Mouse (Mus musculus) CH12.LX (cell line): Measurements from ENCODE around the gene Kcnab3. TPM values are rescaled to one million over a fixed set of nuclear protein-coding genes. Genes with fewer than 3 reads are reported as not detected.

Source experiments
- DNase-seq: peaks from one replicate; pipeline ENCODE4 v3.0.0-alpha.2; 2013; ENCODE audit errors: extremely low read depth
- H3K27ac ChIP-seq: 2 replicates; pipeline ENCODE4 v1.5.1; 2012; ENCODE audit warnings: low read depth, mild to moderate bottlenecking, control low read depth, moderate library complexity; ENCODE audit not compliant: insufficient read depth
- H3K27me3 ChIP-seq: replicated peaks from 2 replicates; pipeline ENCODE3; 2012; ENCODE audit warnings: inconsistent platforms
- H3K36me3 ChIP-seq, 2 experiments: replicated peaks in 1 of 2; 2 replicates each; pipeline versions ENCODE3 to v1.6.1; 2012; ENCODE audit warnings: inconsistent platforms in 1 of 2, low read length in 1 of 2, mild to moderate bottlenecking in 1 of 2, mixed read lengths in 1 of 2, moderate library complexity in 1 of 2; ENCODE audit not compliant: control insufficient read depth in 1 of 2, insufficient read depth in 1 of 2
- H3K4me1 ChIP-seq, 2 experiments: 2 replicates each; pipeline ENCODE4 v1.6.1; 2012; ENCODE audit warnings: inconsistent platforms in 1 of 2, moderate library complexity in 1 of 2; ENCODE audit not compliant: insufficient read depth in 2 of 2, control insufficient read depth in 1 of 2
- H3K4me2 ChIP-seq: 2 replicates; pipeline ENCODE4 v1.6.1; 2012; ENCODE audit warnings: low read depth, mild to moderate bottlenecking, control low read depth; ENCODE audit not compliant: poor library complexity, insufficient read depth, severe bottlenecking
- H3K4me3 ChIP-seq, 3 experiments: fragments of 150-350 bp in 1 of 3; sonication (generic) in 1 of 3; replicated peaks in 1 of 3; 2 replicates each; pipeline versions ENCODE3 to v1.5.1; 2011 to 2012; ENCODE audit warnings: low read depth in 2 of 3, low read length in 2 of 3, mild to moderate bottlenecking in 2 of 3, moderate library complexity in 2 of 3, control low read depth in 1 of 3, improper control_type of control experiment in 1 of 3, inconsistent platforms in 1 of 3, mixed read lengths in 1 of 3; ENCODE audit not compliant: poor library complexity in 1 of 3
- H3K79me2 ChIP-seq: replicated peaks from 2 replicates; pipeline ENCODE4 v1.6.1; 2012; ENCODE audit warnings: mild to moderate bottlenecking, moderate library complexity; ENCODE audit not compliant: control insufficient read depth, poor library complexity, insufficient read depth, severe bottlenecking; ENCODE audit errors: extremely low read depth
- H3K9ac ChIP-seq: 2 replicates; pipeline ENCODE4 v1.6.1; 2012; ENCODE audit warnings: low read depth, mild to moderate bottlenecking, control low read depth, moderate library complexity; ENCODE audit not compliant: insufficient read depth
- H3K9me3 ChIP-seq: replicated peaks from 2 replicates; pipeline ENCODE3; 2012; ENCODE audit warnings: low read length, inconsistent platforms, mixed read lengths
- CHD1 ChIP-seq: IDR thresholded peaks from 2 replicates; pipeline ENCODE4 v1.6.1; 2012; ENCODE audit warnings: low read depth, low read length, improper control_type of control experiment, inconsistent platforms
- CHD2 ChIP-seq: IDR thresholded peaks from 2 replicates; pipeline ENCODE4 v1.6.1; 2011; ENCODE audit warnings: low read length, improper control_type of control experiment
- CTCF ChIP-seq, 2 experiments: IDR thresholded peaks in 1 of 2; conservative IDR thresholded peaks in 1 of 2; 2 replicates each; pipeline ENCODE4 v1.5.1; 2011 to 2012; ENCODE audit warnings: low read depth in 2 of 2, low read length in 2 of 2, improper control_type of control experiment in 1 of 2, inconsistent platforms in 1 of 2, mild to moderate bottlenecking in 1 of 2, moderate library complexity in 1 of 2
- E2F4 ChIP-seq: IDR thresholded peaks from 2 replicates; pipeline ENCODE4 v1.6.1; 2011; ENCODE audit warnings: low read depth, low read length, improper control_type of control experiment; ENCODE audit not compliant: insufficient replicate concordance
- IRF4 ChIP-seq: IDR thresholded peaks from 2 replicates; pipeline ENCODE4 v1.6.1; 2014; ENCODE audit warnings: low read depth, mild to moderate bottlenecking, inconsistent platforms, low read length, improper control_type of control experiment
- JUN ChIP-seq: IDR thresholded peaks from 2 replicates; pipeline ENCODE4 v1.6.1; 2011; ENCODE audit warnings: low read depth, mild to moderate bottlenecking, low read length, improper control_type of control experiment, moderate library complexity; ENCODE audit not compliant: insufficient read depth
- MXI1 ChIP-seq: IDR thresholded peaks from 2 replicates; pipeline ENCODE4 v1.6.1; 2011; ENCODE audit warnings: mild to moderate bottlenecking, low read depth, low read length, improper control_type of control experiment
- PAX5 ChIP-seq: IDR thresholded peaks from 2 replicates; pipeline ENCODE4 v1.6.1; 2012; ENCODE audit warnings: low read length, inconsistent platforms, mixed read lengths
- RAD21 ChIP-seq: IDR thresholded peaks from 2 replicates; pipeline ENCODE4 v1.6.1; 2011; ENCODE audit warnings: low read depth, mild to moderate bottlenecking, low read length, improper control_type of control experiment, moderate library complexity
- SMC3 ChIP-seq: IDR thresholded peaks from 2 replicates; pipeline ENCODE4 v1.6.1; 2011; ENCODE audit warnings: low read depth, low read length, improper control_type of control experiment
- ZKSCAN1 ChIP-seq: IDR thresholded peaks from 2 replicates; pipeline ENCODE4 v1.6.1; 2012; ENCODE audit warnings: low read depth, inconsistent platforms, low read length, improper control_type of control experiment, borderline replicate concordance
- dilution Hi-C: fragments of 300-500 bp; cut with MboI; formaldehyde crosslinking; loops from 2 replicates; pipeline ENCODE4 v1.14.3; 2020; ENCODE audit warnings: low sequenced_read_pairs; ENCODE audit not compliant: extremely low pct_unique_long_range_greater_than_20kb, extremely low pct_ligation_motif_present
- in situ Hi-C: fragments of 300-500 bp; cut with MboI; formaldehyde crosslinking; loops from 3 replicates; pipeline ENCODE4 v1.14.3; 2019; ENCODE audit warnings: low sequenced_read_pairs, low pct_ligation_motif_present, low pct_unique_long_range_greater_than_20kb, mixed read lengths
- polyA plus RNA-seq: library from polyadenylated mRNA; unstranded; fragments of >175 nt; gene quantifications from 2 replicates; pipeline ENCODE4 v1.2.1, GENCODE M21; 2012; ENCODE audit warnings: low read depth; ENCODE audit not compliant: insufficient read length
- total RNA-seq, 2 experiments: library from RNA; depleted of rRNA; stranded (reverse); fragments of 300-350 nt in 1 of 2; fragments of >200 nt in 1 of 2; gene quantifications; 2 replicates each; pipeline ENCODE4 v1.2.3; 2012 to 2014

Gene Kcnab3
- total and polyA plus RNA-seq, 3 experiments = 0.39 to 1.1 TPM; not detected in 1

DNA sequence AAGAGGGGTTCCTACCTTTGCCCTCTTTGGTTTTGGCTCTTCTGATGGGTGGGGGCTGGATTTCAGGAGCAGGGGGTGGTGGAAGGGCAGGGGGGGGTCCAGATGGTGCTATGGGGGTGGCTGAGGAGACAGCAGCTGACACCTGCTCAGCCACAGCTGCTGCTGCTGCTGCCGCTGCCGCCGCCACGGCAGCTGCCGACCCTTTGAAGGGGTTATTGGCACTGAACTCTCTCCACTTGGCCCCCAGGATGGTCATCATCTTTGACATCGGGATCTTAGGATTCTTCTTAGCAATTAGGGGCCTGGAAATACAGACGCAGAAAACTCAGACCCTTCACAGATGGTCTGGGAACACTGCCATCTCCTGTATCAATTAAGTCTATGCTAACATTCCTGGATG lies 36.0 kb downstream of the Kcnab3 start:
- Histone ChIP-seq H3K27ac (no peak overlapping the region), H3K9ac (no peak overlapping the region), H3K4me2 (no peak overlapping the region), H3K27me3 (no peaks in the 10 kb centered on the region), H3K4me3 (no peak overlapping the region), H3K9me3 (no peaks in the 10 kb centered on the region), H3K4me1 (peaks cover 3 to 25% of the 10 kb centered on the region in 2 experiments; a peak in 3 of 4 replicates), H3K79me2 (no peaks in the 10 kb centered on the region), H3K36me3 (peaks cover 50 to 80% of the 10 kb centered on the region in 2 experiments)
- in situ Hi-C loops (no loop called here), dilution Hi-C loops (no loop called here)
- TF ChIP-seq CHD1 (no peak), CHD2 (no peak), ZKSCAN1 (no peak), JUN (no peak)
- no peak for DNase-seq

DNA sequence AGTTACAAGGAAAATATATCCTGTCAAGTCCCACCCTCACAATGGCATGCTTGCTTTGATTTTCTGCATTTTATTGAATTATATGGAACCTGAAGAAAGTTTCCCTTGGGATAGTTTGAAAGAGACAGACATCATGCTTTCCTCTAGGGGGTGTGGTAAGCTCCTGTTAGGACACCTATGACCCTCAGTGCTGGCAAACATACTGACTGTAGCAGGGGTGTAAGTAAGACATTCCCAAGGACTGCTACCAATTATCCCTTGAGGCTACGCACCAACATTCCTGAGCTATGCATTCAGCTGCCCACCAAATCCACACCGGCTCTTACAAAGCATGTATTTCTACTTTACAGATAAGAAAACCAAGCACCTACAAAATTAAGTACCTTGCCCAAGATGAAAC lies 36.4 kb downstream of the Kcnab3 start:
- H3K4me1 ChIP-seq = peaks cover 3 to 25% of the 10 kb centered on the region in 2 experiments; a peak in 3 of 4 replicates
- no peak overlapping the region for H3K4me3 ChIP-seq
- H3K9ac ChIP-seq = no peak overlapping the region
- H3K36me3 ChIP-seq = peaks cover 46 to 75% of the 10 kb centered on the region in 2 experiments
- no peak overlapping the region for H3K27ac ChIP-seq
- TF ChIP-seq RAD21 = peak; percentile 35
- TF ChIP-seq IRF4 = no peak
- peak in 1 of 2 experiments; percentile 47; a peak in 2 of 4 replicates for TF ChIP-seq CTCF (conservative IDR thresholded peaks at IDR 0.05 in 1 of 2, IDR thresholded peaks at IDR 0.05 in 1 of 2; ENCODE audit: low read depth in 2 of 2, low read length in 2 of 2)
- TF ChIP-seq MXI1 = no peak
- no peak for TF ChIP-seq E2F4
- peak; percentile 38 for TF ChIP-seq SMC3
- no peak for TF ChIP-seq PAX5
- in situ Hi-C loops (no loop called here), dilution Hi-C loops (no loop called here)
- DNase-seq = no peak
- no peaks in the 10 kb centered on the region for H3K27me3 ChIP-seq
- H3K79me2 ChIP-seq = no peaks in the 10 kb centered on the region
- no peak overlapping the region for H3K4me2 ChIP-seq
- no peaks in the 10 kb centered on the region for H3K9me3 ChIP-seq

DNA sequence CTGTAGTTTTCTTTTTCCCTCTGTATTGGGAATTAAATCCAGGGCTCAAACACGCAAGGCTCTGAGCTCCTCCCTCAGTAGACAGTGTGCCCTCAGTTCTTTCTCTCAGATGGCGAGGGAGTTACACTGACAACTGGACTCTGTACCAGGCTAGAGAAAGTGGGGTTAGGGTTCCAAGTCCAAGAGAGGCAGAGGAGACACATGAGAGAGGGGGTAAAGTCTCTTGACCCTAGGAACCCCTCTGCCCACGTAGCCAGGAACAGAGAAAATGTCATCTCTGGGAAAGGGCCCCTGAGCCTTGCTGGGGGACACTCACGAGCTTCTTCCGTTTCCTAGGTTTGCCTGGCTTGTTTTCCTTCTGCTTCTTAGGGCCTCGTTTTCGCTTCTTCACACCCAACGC lies 38.3 kb downstream of the Kcnab3 start:
- dilution Hi-C loops = no loop called here

More for the DNA sequence above, 38.3 kb downstream of the Kcnab3 start:
- H3K9me3 ChIP-seq = no peaks in the 10 kb centered on the region
- peaks cover 5 to 29% of the 10 kb centered on the region in 2 experiments for H3K4me1 ChIP-seq
- H3K4me3 ChIP-seq = no peak overlapping the region
- H3K27me3 ChIP-seq = no peaks in the 10 kb centered on the region
- no peak for TF ChIP-seq CTCF (conservative IDR thresholded peaks at IDR 0.05 in 1 of 2, IDR thresholded peaks at IDR 0.05 in 1 of 2; ENCODE audit: low read depth in 2 of 2, low read length in 2 of 2)
- TF ChIP-seq, all 38 proteins: peak for 0
- H3K9ac ChIP-seq = no peak overlapping the region
- in situ Hi-C loops = no loop called here
- no peak for DNase-seq
- no peak overlapping the region for H3K4me2 ChIP-seq
- H3K79me2 ChIP-seq = peaks cover 3% of the 10 kb centered on the region; the same call in 1 of the 2 replicates
- no peak overlapping the region for H3K27ac ChIP-seq
- peaks cover 31 to 56% of the 10 kb centered on the region in 2 experiments for H3K36me3 ChIP-seq
